Mouse (Mus musculus): ENCODE results near the gene Rrn3. TPM values are rescaled to one million over a fixed set of nuclear protein-coding genes. Genes with fewer than 3 reads are reported as not detected.

Rrn3 gene
- polyA plus RNA-seq, 1 experiment from 2014 or later, result 76.6 TPM

- Histone ChIP-seq H3K4me1 (ENCODE audit: control insufficient read depth, insufficient read depth, low read depth, low read length) (no peaks in the 10 kb centered on the region), H3K4me2 (ENCODE audit: low read length) (no peak overlapping the region), H3K4me3 (ENCODE audit: low read length) (no peak overlapping the region), H3K36me3 (ENCODE audit: control insufficient read depth, insufficient read depth, low read length) (peaks cover 13% of the 10 kb centered on the region), H3K9me3 (ENCODE audit: control insufficient read depth, low read length) (no peaks in the 10 kb centered on the region), H3K27me3 (replicated peaks; ENCODE audit: control insufficient read depth, insufficient read depth, low read length) (no peaks in the 10 kb centered on the region), H3K27ac (ENCODE audit: low read depth, low read length) (no peak overlapping the region), H3K9ac (ENCODE audit: low read depth, low read length) (no peak overlapping the region)
- ATAC-seq, result no peak
- WGBS, result 98% methylated on average over 4 of the region's 4 CpGs
Measured at GRCm38 (mm10) chr16:13853886-13854285, 73.4 kb downstream of the Rrn3 start.

Small RNA genes within 50 kb of the gene (microRNA-seq; reads per million reads assigned to microRNA genes)
- gene Gm27734, result not detected

Other genes with a start within 250 kb of the Rrn3 start
- gene Parn, start 112.5 kb upstream of the Rrn3 start, polyA plus RNA-seq (2015; fragmentation: Nextera tagmentation; extraction: Ambion mirVana), result 31.4 and 31.7 TPM in 2 replicates
- 50.9 and 52.2 TPM in 2 replicates for gene Bfar, start 108.8 kb upstream of the Rrn3 start, polyA plus RNA-seq (2015; fragmentation: Nextera tagmentation; extraction: Ambion mirVana)
- gene 3110001I22Rik, start 108.8 kb upstream of the Rrn3 start, polyA plus RNA-seq (2015; fragmentation: Nextera tagmentation; extraction: Ambion mirVana), result 6.0 and 6.7 TPM in 2 replicates
- gene Pla2g10, start 49.7 kb upstream of the Rrn3 start, polyA plus RNA-seq (2015; fragmentation: Nextera tagmentation; extraction: Ambion mirVana), result 0.51 TPM in 1 of 2 replicates, not detected in the other
- 204 and 217 TPM in 2 replicates for gene Ntan1, start 38.1 kb downstream of the Rrn3 start, polyA plus RNA-seq (2015; fragmentation: Nextera tagmentation; extraction: Ambion mirVana)
- 74.1 and 77.1 TPM in 2 replicates for gene Pdxdc1, start 122.4 kb downstream of the Rrn3 start, polyA plus RNA-seq (2015; fragmentation: Nextera tagmentation; extraction: Ambion mirVana)
- 39.3 and 46.2 TPM in 2 replicates for gene Mpv17l, start 122.5 kb downstream of the Rrn3 start, polyA plus RNA-seq (2015; fragmentation: Nextera tagmentation; extraction: Ambion mirVana)
- 196 and 206 TPM in 2 replicates for gene 2900011O08Rik, start 205.9 kb downstream of the Rrn3 start, polyA plus RNA-seq (2015; fragmentation: Nextera tagmentation; extraction: Ambion mirVana)
- gene Ifitm7, start 206.2 kb downstream of the Rrn3 start, polyA plus RNA-seq (2015; fragmentation: Nextera tagmentation; extraction: Ambion mirVana), result 0.45 and 0.50 TPM in 2 replicates

Data from hindbrain, embryonic 16.5 days (tissue).